Mouse (Mus musculus) hindbrain, embryonic 16.5 days (tissue): ENCODE data around the gene Cfap45. TPM values are rescaled to one million over a fixed set of nuclear protein-coding genes. Genes with fewer than 3 reads are reported as not detected.
A peak's percentile ranks its signal among the peaks of the same experiment; 100 is the strongest.

Experiments used
- ATAC-seq: fragments of 200-750 bp; cut with Nextera tagmentation; 2 replicates; pipeline ENCODE4 v1.8.0; 2017; ENCODE audit warnings: moderate TSS enrichment, moderate library complexity
- H3K27ac ChIP-seq: fragments of 300-500 bp; sonication (generic); 2 replicates; pipeline ENCODE4 v1.5.1; 2014; ENCODE audit warnings: low read depth, mild to moderate bottlenecking, control low read depth, low read length, moderate library complexity
- H3K27me3 ChIP-seq: fragments of 300-500 bp; sonication (generic); replicated peaks from 2 replicates; pipeline ENCODE4 v1.6.1; 2014; ENCODE audit warnings: low read length; ENCODE audit not compliant: control insufficient read depth, insufficient read depth
- H3K36me3 ChIP-seq: fragments of 300-500 bp; sonication (generic); 2 replicates; pipeline ENCODE4 v1.6.1; 2014; ENCODE audit warnings: mild to moderate bottlenecking, low read length, moderate library complexity, mixed read lengths; ENCODE audit not compliant: control insufficient read depth, insufficient read depth
- H3K4me1 ChIP-seq: fragments of 300-500 bp; sonication (generic); 2 replicates; pipeline ENCODE4 v1.6.1; 2014; ENCODE audit warnings: low read depth, low read length; ENCODE audit not compliant: control insufficient read depth, insufficient read depth
- H3K4me2 ChIP-seq: fragments of 300-500 bp; sonication (generic); 2 replicates; pipeline ENCODE4 v1.6.1; 2014; ENCODE audit warnings: mild to moderate bottlenecking, low read length, control low read depth, moderate library complexity
- H3K4me3 ChIP-seq: fragments of 300-500 bp; sonication (generic); 2 replicates; pipeline ENCODE4 v1.5.1; 2014; ENCODE audit warnings: mild to moderate bottlenecking, low read length, control low read depth, moderate library complexity
- H3K9ac ChIP-seq: fragments of 300-500 bp; sonication (generic); 2 replicates; pipeline ENCODE4 v1.6.1; 2014; ENCODE audit warnings: low read depth, mild to moderate bottlenecking, control low read depth, low read length, moderate library complexity
- H3K9me3 ChIP-seq: fragments of 300-500 bp; sonication (generic); 2 replicates; pipeline ENCODE4 v1.6.1; 2014; ENCODE audit warnings: mild to moderate bottlenecking, low read length, moderate library complexity; ENCODE audit not compliant: control insufficient read depth
- WGBS: fragments of 180-500 bp; shearing (Covaris S2); extraction: QIAGEN DNeasy Blood & Tissue Kit; methylation state at CpG from one replicate; pipeline ENCODE4 v1.1.7; 2014; 5-methylcytosine and 5-hydroxymethylcytosine counted together
- polyA plus RNA-seq: library from polyadenylated mRNA; unstranded; fragments of >200 nt; fragmentation: Nextera tagmentation; extraction: Ambion mirVana; gene quantifications from 2 replicates; pipeline ENCODE4 v1.2.1, GENCODE M21; 2015

Cfap45 gene
- polyA plus RNA-seq, 1 experiment from 2014 or later: 5.4 TPM

- Histone ChIP-seq H3K9me3 (no peaks in the 10 kb centered on the region), H3K27me3 (peaks cover 15% of the 10 kb centered on the region), H3K27ac (no peak overlapping the region), H3K4me1 (peaks cover 25% of the 10 kb centered on the region), H3K9ac (peak overlapping the region; percentile 63), H3K4me3 (peak overlapping the region; percentile 46), H3K4me2 (peak overlapping the region; percentile 61), H3K36me3 (peaks cover 4% of the 10 kb centered on the region; the same call in 1 of the 2 replicates)
- ATAC-seq: peak; percentile 15; the same call in 1 of the 2 replicates
- WGBS: 31% methylated on average over 13 of the region's 13 CpGs
Observed at GRCm38 (mm10) chr1:172501371-172502144, 19.0 kb upstream of the Cfap45 start.

DNA sequence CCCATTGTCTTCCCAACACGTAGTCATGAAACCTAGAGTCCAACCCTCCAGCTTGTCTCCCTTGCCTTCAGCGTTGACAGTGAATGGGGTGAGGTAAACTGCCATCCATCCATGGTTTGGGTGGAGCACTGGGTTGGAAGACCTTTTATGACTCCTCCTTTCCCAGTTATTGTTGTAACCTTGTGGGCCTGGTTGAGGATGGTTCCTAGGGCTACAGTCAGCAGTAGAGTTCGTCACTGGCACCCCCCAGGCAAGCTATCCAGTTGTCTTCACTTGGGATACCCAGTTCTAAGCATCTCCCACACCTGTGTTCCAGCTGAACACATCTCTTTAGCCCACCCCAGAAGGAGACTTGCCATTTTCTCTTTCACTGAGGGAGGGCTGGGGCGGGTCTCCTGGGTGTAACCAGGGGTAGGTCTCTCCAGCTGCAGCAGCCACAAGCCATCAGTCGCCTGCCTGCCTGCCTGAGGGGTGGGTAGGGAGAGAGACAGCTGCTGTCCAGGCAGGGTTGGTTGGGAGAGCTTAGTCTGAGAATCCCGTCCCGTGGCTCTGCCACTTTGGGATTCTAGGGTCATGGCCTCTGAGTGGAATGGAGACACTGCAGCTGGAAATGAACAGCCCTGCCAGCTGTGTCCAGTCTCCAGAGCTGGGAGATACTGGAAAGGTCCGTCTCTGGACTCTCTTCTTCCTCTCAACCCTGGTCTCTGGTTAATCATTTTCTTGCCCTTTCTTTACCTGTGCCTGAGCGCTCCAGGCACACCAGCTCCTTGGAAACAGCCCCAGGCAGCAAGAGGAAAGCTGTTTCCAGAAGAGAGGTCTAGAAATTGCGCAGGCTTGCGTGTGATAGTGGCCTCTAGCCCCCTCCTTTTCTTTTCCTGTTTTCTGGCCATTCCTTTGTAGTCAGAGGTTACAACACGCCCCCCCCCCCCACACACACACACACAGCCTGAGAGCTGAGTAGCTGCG is 18.2 kb upstream of the Cfap45 start:
- Histone ChIP-seq H3K9me3 (no peaks in the 10 kb centered on the region), H3K27me3 (peaks cover 15% of the 10 kb centered on the region), H3K9ac (no peak overlapping the region), H3K4me1 (peaks cover 25% of the 10 kb centered on the region), H3K4me2 (peak overlapping the region; percentile 61), H3K4me3 (no peak overlapping the region), H3K27ac (peak overlapping the region; percentile 59), H3K36me3 (peaks cover 2% of the 10 kb centered on the region; the same call in 1 of the 2 replicates)
- 35% methylated on average over 12 of the region's 13 CpGs for WGBS
- peak; percentile 8; the same call in 1 of the 2 replicates for ATAC-seq

- peak; percentile 12; the same call in 1 of the 2 replicates for ATAC-seq
- Histone ChIP-seq H3K36me3 (no peaks in the 10 kb centered on the region), H3K4me2 (peak overlapping the region; percentile 42), H3K27me3 (peaks cover 15% of the 10 kb centered on the region), H3K9ac (no peak overlapping the region), H3K4me3 (no peak overlapping the region), H3K27ac (peak overlapping the region; percentile 59), H3K9me3 (no peaks in the 10 kb centered on the region), H3K4me1 (peaks cover 25% of the 10 kb centered on the region)
- 29% methylated on average over 14 of the region's 14 CpGs for WGBS
Observed at GRCm38 (mm10) chr1:172503111-172503997, 17.2 kb upstream of the Cfap45 start.

- 62% methylated on average over 8 of the region's 8 CpGs for WGBS
- Histone ChIP-seq H3K4me1 (peaks cover 25% of the 10 kb centered on the region), H3K4me2 (no peak overlapping the region), H3K4me3 (no peak overlapping the region), H3K36me3 (no peaks in the 10 kb centered on the region), H3K27me3 (peaks cover 12% of the 10 kb centered on the region; the same call in 1 of the 2 replicates), H3K9me3 (no peaks in the 10 kb centered on the region), H3K9ac (no peak overlapping the region), H3K27ac (no peak overlapping the region)
- no peak for ATAC-seq
Observed at GRCm38 (mm10) chr1:172504756-172505155, 15.8 kb upstream of the Cfap45 start.

- H3K4me1 ChIP-seq: peaks cover 12% of the 10 kb centered on the region
- 0 out of 2 replicates have a peak, but pooled peaks cover 3% of the 10 kb centered on the region for H3K27me3 ChIP-seq
- ATAC-seq: no peak
- no peaks in the 10 kb centered on the region for H3K36me3 ChIP-seq
- H3K9me3 ChIP-seq: no peaks in the 10 kb centered on the region
- no peak overlapping the region for H3K4me2 ChIP-seq
- H3K4me3 ChIP-seq: no peak overlapping the region
- 69% methylated on average over 5 of the region's 5 CpGs for WGBS
- no peak overlapping the region for H3K27ac ChIP-seq
- H3K9ac ChIP-seq: no peak overlapping the region
Observed at GRCm38 (mm10) chr1:172507001-172507400, 13.6 kb upstream of the Cfap45 start.

- no peak for ATAC-seq
- 87% methylated on average over 3 of the region's 3 CpGs for WGBS
- H3K27me3 ChIP-seq: 0 out of 2 replicates have a peak, but pooled peaks cover 3% of the 10 kb centered on the region
- no peak overlapping the region for H3K4me3 ChIP-seq
- H3K27ac ChIP-seq: no peak overlapping the region
- no peak overlapping the region for H3K9ac ChIP-seq
- no peak overlapping the region for H3K4me2 ChIP-seq
- H3K4me1 ChIP-seq: peaks cover 10% of the 10 kb centered on the region
- H3K36me3 ChIP-seq: no peaks in the 10 kb centered on the region
- H3K9me3 ChIP-seq: no peaks in the 10 kb centered on the region
Observed at GRCm38 (mm10) chr1:172507701-172508100, 12.9 kb upstream of the Cfap45 start.

DNA sequence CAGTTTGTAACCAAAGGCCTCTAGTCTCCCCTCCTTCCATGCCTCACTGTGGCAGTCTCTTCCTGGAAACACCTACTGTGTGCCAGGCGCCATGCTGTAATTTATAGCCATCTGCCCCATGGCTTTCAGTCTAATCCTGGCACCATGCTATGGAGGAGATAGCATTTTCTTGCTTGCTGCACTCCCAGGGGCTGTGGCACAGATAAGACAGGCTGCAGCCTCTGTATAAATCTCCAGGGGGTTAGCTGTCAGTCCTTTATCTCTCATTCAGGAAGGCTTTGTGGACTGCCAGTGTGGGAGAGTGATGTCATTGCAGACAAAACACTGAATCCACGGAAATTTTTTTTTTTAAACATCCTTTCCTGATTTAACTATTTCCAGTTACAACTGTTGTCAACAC is 12.4 kb upstream of the Cfap45 start:
- WGBS: 42% methylated on average over 2 of the region's 2 CpGs
- Histone ChIP-seq H3K9me3 (no peaks in the 10 kb centered on the region), H3K4me3 (no peak overlapping the region), H3K4me2 (no peak overlapping the region), H3K27me3 (0 out of 2 replicates have a peak, but pooled peaks cover 2% of the 10 kb centered on the region), H3K27ac (no peak overlapping the region), H3K4me1 (peaks cover 8% of the 10 kb centered on the region), H3K9ac (no peak overlapping the region), H3K36me3 (no peaks in the 10 kb centered on the region)
- ATAC-seq: no peak

DNA sequence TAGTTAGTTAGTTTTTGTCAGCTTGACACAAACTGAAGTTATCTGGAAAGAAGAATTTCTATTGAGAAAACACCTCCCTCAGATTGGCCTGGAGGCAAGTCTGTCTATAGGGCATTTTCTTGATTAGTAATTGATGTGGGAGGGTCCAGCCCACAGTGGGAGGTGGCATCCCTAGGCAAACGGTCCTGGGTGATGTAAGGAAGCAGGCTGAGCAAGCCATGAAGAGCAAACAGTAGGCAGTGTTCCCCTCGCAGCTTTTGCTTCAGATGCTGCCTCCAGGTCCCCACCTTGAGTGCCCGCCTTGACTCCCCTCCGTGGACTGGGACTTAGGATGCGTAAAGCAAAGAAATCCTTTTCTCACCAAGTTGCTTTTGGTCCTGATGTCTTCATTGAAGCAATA is 11.4 kb upstream of the Cfap45 start:
- Histone ChIP-seq H3K27ac (no peak overlapping the region), H3K9me3 (no peaks in the 10 kb centered on the region), H3K36me3 (no peaks in the 10 kb centered on the region), H3K9ac (no peak overlapping the region), H3K4me1 (0 out of 2 replicates have a peak, but pooled peaks cover 3% of the 10 kb centered on the region), H3K4me3 (no peak overlapping the region), H3K4me2 (no peak overlapping the region), H3K27me3 (no peaks in the 10 kb centered on the region)
- ATAC-seq: no peak
- WGBS: 79% methylated on average over 5 of the region's 5 CpGs
